Mouse (Mus musculus): ENCODE data around the gene Aspg.
A peak's percentile ranks its signal among the peaks of the same experiment; 100 is the strongest.

Aspg gene

GRCm38 (mm10) chr12:112106541-112106971 lies at the start of gene Aspg:
TSS of gene Aspg (plus strand) at chr12:112106679.
- no peak for DNase-seq (ENCODE audit: low spot score in 2 of 2)

GRCm38 (mm10) chr12:112077651-112078050 lies 28.8 kb upstream of the Aspg start:
- DNase-seq (ENCODE audit: low spot score in 2 of 2): peak in 1 of 2 experiments; percentile 57

DNA sequence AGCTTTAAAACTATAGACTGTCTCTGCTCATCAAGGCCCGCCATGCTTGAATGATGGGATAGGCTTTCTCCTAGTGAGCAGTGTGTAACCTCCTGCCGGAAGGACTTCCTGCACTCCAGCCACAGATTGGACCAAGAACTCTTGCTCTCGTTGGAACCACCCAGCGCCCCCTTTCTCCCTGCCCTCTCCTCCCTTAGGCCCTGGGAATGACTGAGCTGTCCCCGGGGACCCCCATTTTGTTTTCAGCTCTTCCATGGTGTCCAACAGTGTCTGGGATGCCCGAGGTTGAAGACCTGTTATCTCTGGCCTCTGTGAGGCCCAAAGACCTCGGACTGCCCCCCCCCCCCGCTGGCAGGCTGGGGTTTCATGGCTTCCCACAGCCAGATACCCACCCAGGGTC lies 26.6 kb upstream of the Aspg start:
- DNase-seq (ENCODE audit: low spot score in 2 of 2): no peak

DNA sequence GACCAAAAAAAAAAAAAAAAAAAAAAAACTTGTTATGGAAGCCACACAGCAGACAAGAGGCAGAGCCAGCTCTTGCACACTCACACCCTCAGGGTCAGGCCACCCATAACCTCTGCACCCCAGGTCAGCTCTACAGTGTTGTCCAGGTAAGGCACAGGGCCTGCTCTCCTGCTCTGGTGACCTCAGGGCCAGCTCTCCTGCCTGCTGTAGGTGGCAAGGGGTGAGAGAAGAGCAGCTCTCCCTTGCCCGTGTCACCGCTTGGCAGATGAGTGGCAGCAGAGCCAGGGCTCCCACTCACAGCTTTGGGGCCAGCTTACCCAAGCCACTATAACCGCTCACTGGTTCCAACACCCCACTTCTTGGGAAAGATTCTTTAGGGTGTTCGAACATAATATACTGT lies 25.6 kb upstream of the Aspg start:
- DNase-seq (ENCODE audit: low spot score in 2 of 2): no peak

GRCm38 (mm10) chr12:112082241-112082640 lies 24.2 kb upstream of the Aspg start:
- no peak for DNase-seq (ENCODE audit: low spot score in 2 of 2)

- DNase-seq (ENCODE audit: low spot score in 2 of 2): no peak
These were observed 20.2 kb upstream of the Aspg start for GRCm38 (mm10) chr12:112086250-112086649.

DNA sequence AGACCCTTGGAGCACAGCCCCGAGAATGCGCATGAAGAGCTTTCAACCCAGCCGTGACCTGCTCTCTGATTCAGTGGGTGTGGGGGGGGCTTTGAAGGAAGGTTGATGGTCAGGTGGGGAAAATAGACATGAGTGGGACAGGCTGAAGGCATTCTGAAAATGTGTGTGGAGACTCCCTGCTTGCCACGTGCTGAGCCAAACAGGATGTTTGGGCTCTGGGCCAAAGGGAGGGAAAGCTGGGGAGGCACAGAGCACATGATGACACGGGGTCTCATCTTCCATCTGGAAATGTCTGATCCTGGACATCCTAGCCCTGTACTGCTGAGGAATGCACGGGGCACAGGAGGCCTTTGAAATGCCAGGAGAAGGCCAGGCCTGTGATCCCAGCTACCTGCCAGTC lies 19.8 kb upstream of the Aspg start:
- no peak for DNase-seq (ENCODE audit: low spot score in 2 of 2)

DNA sequence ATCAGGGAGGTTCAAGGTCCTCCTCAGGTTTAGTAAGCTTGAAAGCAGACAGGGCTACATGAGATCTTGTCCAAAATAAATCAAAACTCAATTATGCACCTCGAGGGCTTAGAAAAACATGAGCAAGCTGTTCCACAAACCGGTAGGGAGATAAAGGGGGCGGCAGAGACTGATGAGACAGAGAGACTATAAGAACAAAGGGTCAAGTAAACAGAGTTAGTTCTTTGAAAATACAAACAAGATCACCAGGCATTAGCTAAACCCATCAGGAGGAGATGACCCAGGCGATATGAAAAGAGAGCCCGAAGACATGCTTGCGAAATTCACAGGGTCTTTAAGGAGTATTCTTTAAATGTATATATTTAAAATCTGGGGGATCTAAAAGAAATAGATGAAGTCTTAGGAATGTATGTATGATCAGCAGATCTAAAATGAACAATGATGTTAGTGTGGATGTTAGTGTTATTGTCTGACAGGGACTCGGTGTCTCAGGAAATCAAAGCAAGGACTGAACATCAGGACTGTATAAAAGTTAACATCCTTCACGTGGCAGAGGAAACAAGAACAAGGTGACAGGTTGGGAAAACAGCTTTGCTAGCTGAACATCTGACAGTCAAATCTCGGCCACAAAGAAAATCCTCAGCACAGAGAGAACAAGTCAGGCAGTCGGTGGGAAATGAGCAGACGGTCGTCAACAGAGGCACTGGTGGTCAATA lies 17.7 kb upstream of the Aspg start:
- no peak for DNase-seq (ENCODE audit: low spot score in 2 of 2)

DNA sequence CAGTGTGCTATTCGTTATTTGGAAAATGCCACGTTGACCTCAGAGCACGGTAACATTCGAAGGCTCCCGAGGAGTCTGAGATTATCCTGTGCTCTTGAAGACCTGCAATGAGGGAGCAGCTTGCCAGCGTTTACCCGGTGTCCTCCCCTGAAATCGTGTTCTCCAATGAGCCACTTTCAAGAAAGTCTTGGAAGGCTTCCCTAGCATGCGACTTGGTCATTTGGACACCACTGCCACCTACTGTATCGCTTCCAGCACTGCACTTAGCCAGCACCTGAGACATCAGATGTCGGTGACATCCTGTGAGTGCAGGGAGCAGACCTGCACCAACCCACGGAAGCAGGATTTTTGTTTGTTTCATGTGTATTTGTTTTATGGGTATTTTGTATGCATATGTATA lies 15.4 kb upstream of the Aspg start:
- peak; percentile 43 to 64 for DNase-seq (ENCODE audit: low spot score in 2 of 2)

DNA sequence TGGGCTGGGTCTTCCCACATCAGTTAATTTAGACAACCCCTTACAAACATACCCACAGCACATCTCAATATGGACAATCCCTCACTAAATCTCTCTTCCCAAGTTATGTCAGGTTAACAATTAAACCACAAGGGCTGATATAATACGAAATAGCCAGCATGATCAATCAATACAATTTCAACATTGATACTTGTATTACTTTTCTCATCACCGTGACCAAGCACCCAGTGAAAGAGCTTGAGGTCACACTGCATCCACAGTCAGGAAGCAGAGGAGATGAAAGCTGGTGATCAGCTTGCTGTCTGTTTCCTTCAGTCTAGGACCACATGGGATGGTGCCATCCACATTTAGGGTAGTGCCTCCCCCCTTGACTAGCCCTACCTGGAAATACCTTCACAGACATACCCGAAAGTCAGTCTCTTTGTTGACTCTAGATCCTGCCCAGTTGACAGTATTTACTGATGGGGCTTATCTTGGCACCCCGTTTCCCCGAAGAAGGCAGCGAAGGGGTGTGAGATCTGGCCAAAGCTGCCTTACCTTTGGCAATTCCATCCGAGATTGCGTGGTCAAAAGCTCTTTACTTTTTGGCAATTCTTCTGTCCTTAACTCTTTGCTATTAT lies 12.1 kb upstream of the Aspg start:
- DNase-seq (ENCODE audit: low spot score in 2 of 2): no peak

DNA sequence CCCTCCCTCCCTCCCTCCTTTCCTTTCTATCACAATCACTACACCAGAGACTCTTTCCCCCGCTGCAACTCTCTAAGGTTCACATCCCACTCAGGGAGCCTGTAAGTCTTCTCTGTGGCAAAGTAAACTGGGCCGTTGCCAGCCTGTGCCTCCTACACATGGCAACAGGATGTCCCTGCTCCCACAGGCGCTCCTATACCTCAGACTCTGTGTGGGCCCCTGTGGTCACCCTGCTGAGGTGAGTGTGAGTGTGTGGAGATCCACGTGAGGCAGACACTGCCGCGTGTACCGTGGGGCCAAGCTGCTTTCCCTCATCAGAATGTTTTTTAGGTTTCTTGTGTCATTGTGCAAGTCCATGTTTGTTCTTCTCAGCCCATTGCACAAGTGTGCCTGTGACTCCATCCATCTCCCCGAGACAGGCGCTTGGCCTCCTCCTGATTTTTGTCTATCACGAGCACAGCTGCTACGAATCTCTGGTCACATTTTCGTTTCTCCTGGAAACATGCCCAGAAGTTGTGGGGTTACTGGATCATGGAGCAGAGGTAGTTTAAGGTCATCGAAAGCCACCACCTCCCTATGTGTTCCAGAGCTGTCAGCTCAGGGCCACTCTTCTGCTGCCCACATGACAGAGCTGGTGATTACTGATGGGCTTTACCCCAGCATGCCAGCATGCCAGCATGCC lies 10.3 kb upstream of the Aspg start:
- DNase-seq (ENCODE audit: low spot score in 2 of 2): no peak

- no peak for DNase-seq (ENCODE audit: low spot score in 2 of 2)
These were observed 9.8 kb upstream of the Aspg start for GRCm38 (mm10) chr12:112096733-112097117.

- DNase-seq (ENCODE audit: low spot score in 2 of 2): no peak
These were observed 6.4 kb upstream of the Aspg start for GRCm38 (mm10) chr12:112100106-112100505.

DNA sequence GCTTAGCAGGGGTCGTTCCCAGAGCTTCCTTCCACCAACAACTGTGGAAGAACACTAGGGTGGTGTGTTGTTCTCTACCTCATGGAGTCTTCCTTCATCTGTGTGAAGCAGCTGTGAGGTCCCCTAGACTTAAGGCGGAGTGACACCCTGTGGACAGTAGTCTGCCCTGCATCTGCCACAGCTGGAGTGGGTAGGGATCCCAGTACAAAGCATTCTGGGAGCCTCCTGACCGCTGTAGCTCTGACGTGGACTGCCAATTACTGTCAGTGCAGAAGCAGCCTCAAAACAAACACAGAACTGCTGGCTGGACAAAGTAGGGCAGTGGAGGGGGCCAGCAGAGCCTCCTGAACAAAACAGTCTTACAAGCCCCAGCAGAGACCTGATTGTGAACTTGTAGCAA lies 5.4 kb upstream of the Aspg start:
- no peak for DNase-seq (ENCODE audit: low spot score in 2 of 2)

- DNase-seq (ENCODE audit: low spot score in 2 of 2): no peak
These were observed 3.3 kb upstream of the Aspg start for GRCm38 (mm10) chr12:112103179-112103578.

DNA sequence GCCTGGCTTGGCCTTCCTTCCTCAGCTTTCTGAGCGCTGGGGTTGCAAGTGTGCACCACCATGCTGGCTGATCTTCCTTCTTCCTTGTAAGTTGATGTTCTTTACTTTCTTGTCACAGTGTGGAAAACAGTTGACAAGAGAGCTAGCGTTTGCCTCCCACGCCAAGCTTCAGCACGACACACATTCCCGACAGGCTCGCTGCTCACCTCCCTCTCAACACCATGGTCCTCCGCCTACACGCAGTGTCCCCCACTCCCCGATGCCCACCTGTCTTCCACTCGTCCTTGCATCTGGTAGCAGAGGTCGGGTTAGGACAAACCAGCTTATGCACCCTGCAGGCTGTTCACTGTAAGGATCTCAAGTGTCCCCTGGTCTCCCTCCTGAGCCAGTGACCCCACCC lies 1.6 kb upstream of the Aspg start:
- DNase-seq (ENCODE audit: low spot score in 2 of 2): no peak

DNA sequence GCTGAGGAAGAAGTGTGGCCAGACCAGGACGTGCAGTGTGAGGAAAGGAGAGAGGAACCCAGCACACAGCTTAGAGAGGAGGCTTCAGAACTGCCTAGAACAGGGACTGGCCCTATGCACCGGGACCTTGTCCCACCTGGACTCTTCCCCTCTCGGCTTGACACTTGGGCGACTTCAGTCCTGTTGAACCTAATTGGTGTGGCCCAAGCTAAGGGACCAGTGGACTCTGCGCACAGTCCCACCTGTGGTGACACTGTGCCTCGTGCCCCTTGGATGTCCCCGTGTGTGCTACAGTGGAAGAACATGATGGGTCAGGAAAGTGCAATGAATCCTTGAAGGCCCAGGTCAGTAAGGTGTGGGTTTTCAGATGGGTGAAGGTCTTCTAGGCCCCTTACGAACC lies 1.2 kb downstream of the Aspg start:
- DNase-seq (ENCODE audit: low spot score in 2 of 2): no peak

DNA sequence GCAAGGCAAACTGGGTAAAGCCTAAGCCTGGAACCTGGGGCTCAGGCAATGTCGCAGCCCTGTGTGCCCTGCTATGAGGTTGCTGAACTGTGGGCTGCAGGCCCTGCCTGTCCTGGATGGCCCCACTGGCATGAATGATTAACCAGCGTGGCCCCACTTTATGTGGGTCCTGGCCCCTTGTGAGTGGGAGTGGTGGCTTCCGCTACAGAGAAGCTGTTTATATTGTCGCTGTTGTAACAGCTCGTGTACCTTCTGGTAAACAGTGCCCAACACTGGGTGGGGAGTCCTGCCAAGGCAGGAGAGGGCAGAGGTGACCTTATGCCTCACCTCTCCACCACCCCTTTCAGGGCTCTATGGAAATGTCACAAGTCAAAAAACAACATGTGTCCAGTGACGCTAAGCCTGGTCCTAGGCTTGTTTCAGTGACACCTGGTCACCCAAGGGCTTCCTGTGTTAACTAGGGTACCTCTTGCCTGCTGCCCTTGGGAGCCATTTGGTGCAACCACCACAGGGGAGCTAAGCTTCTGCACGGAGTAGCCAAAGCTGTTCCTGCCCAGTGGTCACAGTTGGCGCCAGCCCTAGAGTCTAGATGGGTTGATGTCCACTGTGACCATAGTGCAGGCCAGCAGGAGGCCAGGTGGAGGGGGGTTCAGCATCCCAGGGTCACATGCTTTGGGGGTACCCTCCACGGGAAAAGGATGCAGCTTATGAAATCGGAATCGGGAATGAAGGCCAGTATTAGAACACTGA lies 2.4 kb downstream of the Aspg start:
- no peak for DNase-seq (ENCODE audit: low spot score in 2 of 2)

GRCm38 (mm10) chr12:112109701-112110100 lies 3.2 kb downstream of the Aspg start:
- no peak for DNase-seq (ENCODE audit: low spot score in 2 of 2)

DNA sequence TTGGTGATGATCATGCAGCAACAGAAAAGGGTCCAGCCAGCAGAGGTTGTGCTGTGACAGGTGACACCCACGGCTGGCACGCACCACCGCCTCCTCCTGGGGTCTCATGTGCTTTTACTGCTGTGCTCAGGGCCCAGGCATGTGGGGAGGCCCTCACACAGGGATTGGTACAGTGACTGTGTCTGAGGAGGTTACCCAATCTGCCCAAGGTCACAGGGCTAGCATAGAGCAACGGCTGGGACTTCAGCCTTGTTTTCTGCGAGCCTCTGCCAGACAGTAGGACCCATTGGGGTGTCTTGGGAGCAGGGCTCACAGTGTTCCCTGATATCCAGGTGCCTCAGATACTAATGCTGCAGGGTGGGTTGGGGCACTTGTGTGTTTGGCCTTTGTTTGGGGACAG lies 4.8 kb downstream of the Aspg start:
- DNase-seq (ENCODE audit: low spot score in 2 of 2): no peak

- DNase-seq (ENCODE audit: low spot score in 2 of 2): no peak
These were observed 5.8 kb downstream of the Aspg start for GRCm38 (mm10) chr12:112112235-112112634.

DNA sequence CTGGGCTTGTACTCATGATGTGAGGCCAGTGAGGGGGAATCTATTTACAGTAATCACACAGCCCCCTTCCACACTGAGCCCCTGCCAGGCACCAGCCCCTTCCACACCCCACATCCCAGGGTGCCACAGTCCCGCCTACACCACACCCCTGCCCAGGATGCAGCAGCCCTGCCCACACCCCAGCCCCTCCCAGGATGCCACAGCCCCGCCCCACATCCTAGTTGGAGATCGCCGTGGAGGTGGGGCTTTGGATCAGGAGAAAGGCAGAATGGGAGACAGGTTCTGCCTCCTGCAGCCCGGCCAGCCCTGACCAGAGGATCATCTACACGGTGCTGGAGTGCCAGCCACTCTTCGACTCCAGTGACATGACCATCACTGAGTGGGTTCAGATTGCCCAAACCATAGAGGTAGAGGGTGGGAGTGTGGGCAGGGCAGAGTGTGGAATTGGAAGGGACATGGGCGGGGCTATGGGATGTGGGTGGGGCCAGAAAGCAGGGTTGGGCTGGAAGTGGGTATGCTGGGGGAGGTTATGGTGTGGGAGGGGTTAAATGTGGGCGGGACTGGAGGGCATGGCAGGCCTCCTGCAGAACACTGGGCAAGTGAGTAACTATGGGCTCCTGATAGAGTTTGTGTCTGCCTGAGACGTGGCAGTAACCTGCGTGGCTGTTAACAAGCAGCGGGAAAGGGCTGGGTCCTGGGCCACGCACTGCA lies 6.4 kb downstream of the Aspg start:
- DNase-seq (ENCODE audit: low spot score in 2 of 2): no peak

Data from frontal cortex, postnatal 10 days (tissue).